Mouse (Mus musculus): ENCODE data around the gene Gpr157.
A peak's percentile ranks its signal among the peaks of the same experiment; 100 is the strongest.

GRCm38 (mm10) chr4:150073102-150073473 is 14.1 kb upstream of the Gpr157 start:
- TF ChIP-seq POLR2A (IDR thresholded peaks at IDR 0.05; ENCODE audit: borderline replicate concordance, insufficient read depth, low read length) (no peak), CTCF (IDR thresholded peaks at IDR 0.05; ENCODE audit: borderline replicate concordance, insufficient read depth, low read depth, low read length) (peak; percentile 84)
